Mouse (Mus musculus): ENCODE measurements at regions not wholly inside any gene's neighbourhood (a gene's known extent, or its start where the extent isn't known, plus 50 kb on each side); places are given as distances from the start of the nearest gene placed in this dataset.

GRCm38 (mm10) chr14:98539792-98540191, 370.2 kb upstream of the Dach1 start:
- TF ChIP-seq CTCF (IDR thresholded peaks at IDR 0.05; ENCODE audit: low read depth, low read length) (no peak), POLR2A (IDR thresholded peaks at IDR 0.05; ENCODE audit: borderline replicate concordance, low read depth, low read length) (no peak)

Data from bone marrow macrophage, adult 2 months (primary cell).